Mouse (Mus musculus): Measurements from ENCODE around the gene Tacc2. TPM values are rescaled to one million over a fixed set of nuclear protein-coding genes. Genes with fewer than 3 reads are reported as not detected.

Gene Tacc2
- polyA plus RNA-seq, 1 experiment from 2014 or later: 53.7 TPM

DNA sequence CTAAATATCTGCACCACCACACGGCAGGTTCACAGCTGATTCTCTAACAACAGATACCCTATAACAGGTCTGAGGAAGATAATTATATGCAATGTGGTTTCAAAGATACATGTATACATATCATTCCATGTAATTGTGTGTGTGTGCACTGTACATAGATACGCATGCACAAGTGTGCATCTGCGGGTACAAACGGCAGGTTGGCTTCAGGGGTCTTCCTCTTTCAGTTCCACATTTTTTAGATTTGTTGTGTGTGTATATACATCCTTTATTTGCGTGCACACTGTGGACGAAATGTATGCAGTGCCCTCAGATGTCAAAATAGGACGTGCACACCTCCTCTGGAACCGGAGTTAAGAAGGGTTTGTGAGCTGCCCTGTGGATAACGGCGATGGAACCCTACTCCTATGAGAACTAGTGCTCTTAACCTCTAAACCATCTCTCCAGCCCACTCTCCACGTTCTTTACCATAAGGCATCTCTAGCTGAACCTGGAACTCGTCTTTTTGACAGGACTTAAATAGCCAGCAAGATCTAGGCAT, 29.5 kb upstream of the Tacc2 start:
- ATAC-seq (ENCODE audit: insufficient number of reproducible peaks, low FRiP score): 0 out of 2 replicates have a peak, but pooled peaks have one; percentile 3
- peak overlapping the region; percentile 91; the same call in 1 of the 2 replicates for H3K4me3 ChIP-seq
- H3K4me1 ChIP-seq (replicated peaks): peaks cover 23% of the 10 kb centered on the region
- no peaks in the 10 kb centered on the region for H3K27me3 ChIP-seq (replicated peaks)
- peak overlapping the region; percentile 100; the same call in 1 of the 2 replicates for H3K27ac ChIP-seq (ENCODE audit: poor library complexity, severe bottlenecking)
- H3K9ac ChIP-seq: no peak overlapping the region
- 74% methylated on average over 12 of the region's 12 CpGs for WGBS
- peaks cover 23% of the 10 kb centered on the region for H3K36me3 ChIP-seq
- H3K4me2 ChIP-seq: peak overlapping the region; percentile 79; the same call in 1 of the 2 replicates
- H3K9me3 ChIP-seq (replicated peaks): 0 out of 2 replicates have a peak, but pooled peaks cover 3% of the 10 kb centered on the region

GRCm38 (mm10) chr7:130552780-130553179, 24.5 kb upstream of the Tacc2 start:
- H3K4me1 ChIP-seq (replicated peaks): peaks cover 6% of the 10 kb centered on the region; the same call in 1 of the 2 replicates

DNA sequence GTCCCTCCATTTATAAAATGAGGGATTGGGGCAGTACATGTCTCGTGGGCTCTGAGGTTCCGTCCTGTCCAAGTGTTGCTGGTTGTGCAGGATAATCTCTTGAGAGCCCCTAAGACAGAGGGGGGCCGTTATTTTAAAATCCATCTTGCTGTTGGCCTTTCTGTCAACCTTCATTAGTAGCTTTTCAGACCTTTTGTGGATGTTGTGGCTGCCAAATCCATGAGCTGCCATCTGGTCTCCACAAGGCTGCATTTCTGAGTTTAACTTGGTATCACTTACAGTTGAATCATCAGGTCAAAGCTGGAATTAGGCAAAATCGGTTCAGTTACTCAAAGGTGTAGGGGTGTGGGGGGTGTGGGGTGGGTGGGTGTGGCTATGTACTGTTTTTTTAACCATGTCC, 23.9 kb upstream of the Tacc2 start:
- no peak overlapping the region for H3K4me3 ChIP-seq
- H3K9ac ChIP-seq: no peak overlapping the region
- peaks cover 6% of the 10 kb centered on the region; the same call in 1 of the 2 replicates for H3K4me1 ChIP-seq (replicated peaks)
- ATAC-seq (ENCODE audit: insufficient number of reproducible peaks, low FRiP score): no peak
- H3K36me3 ChIP-seq: no peaks in the 10 kb centered on the region
- H3K27ac ChIP-seq (ENCODE audit: poor library complexity, severe bottlenecking): no peak overlapping the region
- H3K27me3 ChIP-seq (replicated peaks): no peaks in the 10 kb centered on the region
- H3K4me2 ChIP-seq: no peak overlapping the region
- 0 out of 2 replicates have a peak, but pooled peaks cover 3% of the 10 kb centered on the region for H3K9me3 ChIP-seq (replicated peaks)
- 70% methylated on average over 4 of the region's 4 CpGs for WGBS

More at GRCm38 (mm10) chr7:130552780-130553179, 24.5 kb upstream of the Tacc2 start:
- WGBS: 50% methylated on average over 5 of the region's 5 CpGs
- H3K9ac ChIP-seq: 0 out of 2 replicates have a peak overlapping the region, but pooled peaks have one; percentile 30
- no peak overlapping the region for H3K27ac ChIP-seq (ENCODE audit: poor library complexity, severe bottlenecking)
- ATAC-seq (ENCODE audit: insufficient number of reproducible peaks, low FRiP score): no peak
- no peaks in the 10 kb centered on the region for H3K27me3 ChIP-seq (replicated peaks)
- H3K36me3 ChIP-seq: no peaks in the 10 kb centered on the region
- no peak overlapping the region for H3K4me3 ChIP-seq
- H3K9me3 ChIP-seq (replicated peaks): 0 out of 2 replicates have a peak, but pooled peaks cover 3% of the 10 kb centered on the region
- no peak overlapping the region for H3K4me2 ChIP-seq

DNA sequence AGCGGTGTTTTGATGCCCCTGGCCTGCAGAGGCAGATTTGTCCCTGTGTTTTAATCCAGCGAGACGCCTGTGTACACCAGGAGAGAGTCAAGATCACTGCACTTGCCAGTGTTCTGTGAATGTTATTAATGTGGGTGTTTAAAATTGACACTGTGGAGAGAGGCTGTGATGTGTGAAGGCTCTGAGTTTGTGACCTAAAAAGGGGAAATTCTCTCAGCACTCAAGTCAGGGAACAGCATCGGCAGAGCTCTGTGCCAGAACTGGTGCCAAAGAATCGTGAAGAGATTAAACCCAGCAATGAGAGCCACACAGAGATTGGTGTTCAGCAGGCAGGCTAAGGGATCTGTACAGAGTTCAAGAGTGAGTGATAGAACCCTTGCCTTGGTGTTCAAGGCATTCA, 21.6 kb upstream of the Tacc2 start:
- H3K9ac ChIP-seq: no peak overlapping the region
- H3K9me3 ChIP-seq (replicated peaks): no peaks in the 10 kb centered on the region
- peaks cover 6% of the 10 kb centered on the region; the same call in 1 of the 2 replicates for H3K4me1 ChIP-seq (replicated peaks)
- ATAC-seq (ENCODE audit: insufficient number of reproducible peaks, low FRiP score): no peak
- 67% methylated on average over 5 of the region's 5 CpGs for WGBS
- H3K4me3 ChIP-seq: no peak overlapping the region
- H3K36me3 ChIP-seq: no peaks in the 10 kb centered on the region
- H3K27ac ChIP-seq (ENCODE audit: poor library complexity, severe bottlenecking): no peak overlapping the region
- no peaks in the 10 kb centered on the region for H3K27me3 ChIP-seq (replicated peaks)
- no peak overlapping the region for H3K4me2 ChIP-seq

DNA sequence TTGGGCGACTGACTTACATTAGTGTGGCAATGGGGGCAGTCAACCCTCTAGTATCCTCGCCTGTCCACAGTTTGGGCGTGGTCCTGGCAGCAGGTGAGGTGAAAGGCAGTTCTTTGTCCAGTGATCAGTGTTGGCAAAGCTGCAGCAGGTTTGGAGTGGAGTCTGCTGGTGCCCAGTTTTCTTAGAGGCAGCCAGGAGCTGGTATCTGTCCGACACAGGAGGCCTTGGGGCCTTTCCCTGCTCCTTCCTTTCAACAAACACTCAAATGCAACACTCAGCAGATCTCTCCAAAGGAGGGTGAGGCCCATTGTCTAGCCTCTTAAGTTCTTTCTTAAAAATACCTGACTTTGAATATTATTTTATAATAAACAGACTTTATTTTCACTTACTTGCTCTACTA, 18.6 kb upstream of the Tacc2 start:
- Histone ChIP-seq H3K9ac (no peak overlapping the region), H3K9me3 (replicated peaks) (no peaks in the 10 kb centered on the region), H3K4me2 (no peak overlapping the region), H3K27ac (ENCODE audit: poor library complexity, severe bottlenecking) (no peak overlapping the region), H3K27me3 (replicated peaks) (no peaks in the 10 kb centered on the region), H3K4me1 (replicated peaks) (0 out of 2 replicates have a peak, but pooled peaks cover 4% of the 10 kb centered on the region), H3K36me3 (no peaks in the 10 kb centered on the region), H3K4me3 (no peak overlapping the region)
- no peak for ATAC-seq (ENCODE audit: insufficient number of reproducible peaks, low FRiP score)
- 68% methylated on average over 4 of the region's 4 CpGs for WGBS

- no peaks in the 10 kb centered on the region for H3K27me3 ChIP-seq (replicated peaks)
- H3K9ac ChIP-seq: no peak overlapping the region
- WGBS: 79% methylated on average over 1 of the region's 1 CpGs
- no peak overlapping the region for H3K27ac ChIP-seq (ENCODE audit: poor library complexity, severe bottlenecking)
- ATAC-seq (ENCODE audit: insufficient number of reproducible peaks, low FRiP score): no peak
- no peaks in the 10 kb centered on the region for H3K36me3 ChIP-seq
- H3K4me1 ChIP-seq (replicated peaks): peaks cover 10% of the 10 kb centered on the region; the same call in 1 of the 2 replicates
- no peak overlapping the region for H3K4me3 ChIP-seq
- H3K4me2 ChIP-seq: no peak overlapping the region
- no peaks in the 10 kb centered on the region for H3K9me3 ChIP-seq (replicated peaks)
Measured at GRCm38 (mm10) chr7:130560933-130561332, 16.3 kb upstream of the Tacc2 start.

DNA sequence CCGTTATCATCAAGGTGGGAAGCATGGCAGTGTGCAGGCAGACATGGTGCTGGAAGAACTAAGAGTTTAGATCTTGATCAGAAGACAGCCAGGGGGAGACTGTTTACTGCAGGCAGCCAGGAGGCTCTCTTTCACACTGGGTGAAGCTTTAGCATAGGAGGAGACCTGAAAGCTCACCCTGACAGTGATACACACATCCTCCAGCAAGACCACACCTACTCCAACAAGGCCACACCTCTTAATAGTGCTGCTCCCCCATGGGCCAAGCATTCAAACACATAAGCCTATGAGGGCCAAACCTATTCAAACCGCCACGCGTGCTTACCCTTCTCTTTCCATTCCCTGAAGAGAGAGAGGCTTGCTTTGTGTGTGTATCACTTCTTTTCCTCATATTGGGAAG, 14.0 kb upstream of the Tacc2 start:
- no peak for ATAC-seq (ENCODE audit: insufficient number of reproducible peaks, low FRiP score)
- Histone ChIP-seq H3K9me3 (replicated peaks) (no peaks in the 10 kb centered on the region), H3K4me3 (no peak overlapping the region), H3K4me1 (replicated peaks) (peaks cover 10% of the 10 kb centered on the region; the same call in 1 of the 2 replicates), H3K9ac (no peak overlapping the region), H3K27ac (ENCODE audit: poor library complexity, severe bottlenecking) (no peak overlapping the region), H3K36me3 (no peaks in the 10 kb centered on the region), H3K4me2 (no peak overlapping the region), H3K27me3 (replicated peaks) (no peaks in the 10 kb centered on the region)
- WGBS: 87% methylated on average over 4 of the region's 4 CpGs

- no peak for ATAC-seq (ENCODE audit: insufficient number of reproducible peaks, low FRiP score)
- 40% methylated on average over 4 of the region's 4 CpGs for WGBS
- peaks cover 11% of the 10 kb centered on the region for H3K4me1 ChIP-seq (replicated peaks)
- no peaks in the 10 kb centered on the region for H3K36me3 ChIP-seq
- no peak overlapping the region for H3K9ac ChIP-seq
- no peaks in the 10 kb centered on the region for H3K27me3 ChIP-seq (replicated peaks)
- no peak overlapping the region for H3K4me3 ChIP-seq
- no peak overlapping the region for H3K27ac ChIP-seq (ENCODE audit: poor library complexity, severe bottlenecking)
- H3K9me3 ChIP-seq (replicated peaks): no peaks in the 10 kb centered on the region
- no peak overlapping the region for H3K4me2 ChIP-seq
Measured at GRCm38 (mm10) chr7:130563880-130564279, 13.4 kb upstream of the Tacc2 start.

- 41% methylated on average over 3 of the region's 3 CpGs for WGBS
- Histone ChIP-seq H3K4me2 (no peak overlapping the region), H3K4me3 (no peak overlapping the region), H3K4me1 (replicated peaks) (peaks cover 17% of the 10 kb centered on the region), H3K9me3 (replicated peaks) (no peaks in the 10 kb centered on the region), H3K27ac (ENCODE audit: poor library complexity, severe bottlenecking) (no peak overlapping the region), H3K27me3 (replicated peaks) (no peaks in the 10 kb centered on the region), H3K36me3 (no peaks in the 10 kb centered on the region), H3K9ac (no peak overlapping the region)
- no peak for ATAC-seq (ENCODE audit: insufficient number of reproducible peaks, low FRiP score)
Measured at GRCm38 (mm10) chr7:130564596-130564995, 12.6 kb upstream of the Tacc2 start.

DNA sequence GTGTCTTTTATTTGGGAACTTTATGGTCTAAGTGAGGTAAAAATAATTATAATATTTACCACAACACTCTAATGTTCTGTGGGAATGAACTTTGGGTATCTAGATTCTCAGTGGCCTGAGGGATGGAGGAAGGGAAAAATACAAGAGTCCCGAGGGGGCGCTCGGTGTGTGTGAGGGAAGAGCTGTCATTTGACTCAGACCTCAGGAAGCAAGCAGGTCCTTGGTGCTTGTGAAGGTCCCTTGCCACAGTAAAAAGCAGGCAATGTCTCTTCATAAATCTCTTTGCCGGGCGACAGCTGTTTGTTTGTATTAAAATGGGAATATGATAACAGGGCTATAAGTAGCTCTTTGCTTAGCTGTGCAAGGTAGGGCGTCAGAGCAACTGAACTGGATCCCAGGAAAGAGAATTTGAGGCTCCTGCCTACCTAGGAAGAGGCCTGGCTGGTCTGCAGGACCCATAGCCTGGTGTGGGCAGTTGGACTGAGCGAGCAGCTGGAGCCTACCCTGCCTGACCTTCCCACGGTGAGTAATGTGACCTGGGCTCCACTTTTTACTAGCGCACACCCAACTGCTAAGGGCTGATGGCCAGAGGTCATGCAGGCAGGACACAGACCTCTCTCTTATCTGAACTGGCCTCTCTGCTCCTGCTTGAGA, 8.3 kb upstream of the Tacc2 start:
- WGBS: 40% methylated on average over 9 of the region's 9 CpGs
- ATAC-seq (ENCODE audit: insufficient number of reproducible peaks, low FRiP score): no peak

DNA sequence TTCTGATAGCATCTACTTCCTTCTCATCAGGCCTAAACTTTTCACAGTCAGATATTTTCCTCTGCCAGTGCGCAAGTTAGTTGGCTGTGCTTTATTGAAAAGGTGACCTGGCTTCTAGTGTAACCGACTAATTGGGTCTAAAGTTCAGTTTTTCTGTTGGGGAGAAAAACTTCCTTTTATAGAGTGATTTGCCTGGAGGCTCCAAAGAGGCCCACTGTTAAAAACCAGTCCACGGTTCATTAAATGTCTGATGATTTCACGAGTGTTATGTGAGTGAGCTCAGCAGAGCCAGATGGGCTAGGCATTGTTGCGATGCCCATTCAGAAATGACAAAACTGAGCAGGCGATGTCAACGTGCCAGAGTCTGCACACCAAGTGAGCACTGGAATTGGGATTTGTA, 6.8 kb upstream of the Tacc2 start:
- Histone ChIP-seq H3K4me1 (replicated peaks) (peaks cover 15% of the 10 kb centered on the region), H3K4me2 (no peak overlapping the region), H3K27ac (ENCODE audit: poor library complexity, severe bottlenecking) (no peak overlapping the region), H3K4me3 (no peak overlapping the region), H3K36me3 (no peaks in the 10 kb centered on the region), H3K27me3 (replicated peaks) (no peaks in the 10 kb centered on the region), H3K9ac (no peak overlapping the region), H3K9me3 (replicated peaks) (no peaks in the 10 kb centered on the region)
- 87% methylated on average over 7 of the region's 7 CpGs for WGBS
- no peak for ATAC-seq (ENCODE audit: insufficient number of reproducible peaks, low FRiP score)

More for the DNA sequence above, 8.3 kb upstream of the Tacc2 start:
- Histone ChIP-seq H3K9ac (0 out of 2 replicates have a peak overlapping the region, but pooled peaks have one; percentile 16), H3K27me3 (replicated peaks) (no peaks in the 10 kb centered on the region), H3K36me3 (no peaks in the 10 kb centered on the region), H3K9me3 (replicated peaks) (no peaks in the 10 kb centered on the region), H3K4me3 (no peak overlapping the region), H3K4me1 (replicated peaks) (peaks cover 13% of the 10 kb centered on the region), H3K27ac (ENCODE audit: poor library complexity, severe bottlenecking) (peak overlapping the region; percentile 45; the same call in 1 of the 2 replicates), H3K4me2 (no peak overlapping the region)
